Mouse (Mus musculus) midbrain, embryonic 14.5 days (tissue): ENCODE measurements around the gene Pdia2. TPM values are rescaled to one million over a fixed set of nuclear protein-coding genes. Genes with fewer than 3 reads are reported as not detected.
"Not testable (repeated sequence)": the region's sequence is repeated elsewhere in the genome, so short reads cannot be mapped to it uniquely, and the experiment has no call there.

Experiments used
- ATAC-seq: fragments of 200-750 bp; cut with Nextera tagmentation; 2 replicates; pipeline ENCODE4 v1.8.0; 2017; ENCODE audit warnings: moderate number of reproducible peaks, moderate library complexity; ENCODE audit not compliant: low FRiP score, low TSS enrichment
- DNase-seq: peaks from one replicate; pipeline ENCODE4 v3.0.0-alpha.2; 2015
- H3K27ac ChIP-seq: fragments of 300-500 bp; sonication (generic); replicated peaks from 2 replicates; pipeline ENCODE4 v1.5.1; 2014; ENCODE audit warnings: mild to moderate bottlenecking, low read depth, low read length, moderate library complexity
- H3K27me3 ChIP-seq: fragments of 300-500 bp; sonication (generic); 2 replicates; pipeline ENCODE4 v1.6.1; 2014; ENCODE audit warnings: low read length, control low read depth, mixed read lengths; ENCODE audit not compliant: control insufficient read depth, insufficient read depth
- H3K36me3 ChIP-seq: fragments of 300-500 bp; sonication (generic); 2 replicates; pipeline ENCODE4 v1.6.1; 2014; ENCODE audit warnings: low read length, control low read depth; ENCODE audit not compliant: control insufficient read depth, insufficient read depth
- H3K4me1 ChIP-seq: fragments of 300-500 bp; sonication (generic); 2 replicates; pipeline ENCODE4 v1.6.1; 2014; ENCODE audit warnings: mild to moderate bottlenecking, antibody characterized with exemption, low read length, control low read depth; ENCODE audit not compliant: control insufficient read depth, insufficient read depth
- H3K4me2 ChIP-seq: fragments of 300-500 bp; sonication (generic); 2 replicates; pipeline ENCODE4 v1.6.1; 2014; ENCODE audit warnings: mild to moderate bottlenecking, low read length, moderate library complexity
- H3K4me3 ChIP-seq: fragments of 300-500 bp; sonication (generic); replicated peaks from 2 replicates; pipeline ENCODE4 v1.5.1; 2014; ENCODE audit warnings: low read depth, low read length
- H3K9ac ChIP-seq: fragments of 300-500 bp; sonication (generic); replicated peaks from 2 replicates; pipeline ENCODE4 v1.6.1; 2014; ENCODE audit warnings: mild to moderate bottlenecking, low read length, moderate library complexity
- H3K9me3 ChIP-seq: fragments of 300-500 bp; sonication (generic); 2 replicates; pipeline ENCODE4 v1.6.1; 2016; ENCODE audit warnings: low read length, control low read depth, mixed read lengths; ENCODE audit not compliant: control insufficient read depth
- WGBS: fragments of 180-500 bp; shearing (Covaris S2); extraction: QIAGEN DNeasy Blood & Tissue Kit; methylation state at CpG from one replicate; pipeline ENCODE4 v1.1.7; 2014; 5-methylcytosine and 5-hydroxymethylcytosine counted together
- polyA plus RNA-seq: library from polyadenylated mRNA; unstranded; fragments of >200 nt; fragmentation: Nextera tagmentation; extraction: Ambion mirVana; gene quantifications from 2 replicates; pipeline ENCODE4 v1.2.1, GENCODE M21; 2014

The Pdia2 gene
- polyA plus RNA-seq, 1 experiment from 2014 or later, result not detected

DNA sequence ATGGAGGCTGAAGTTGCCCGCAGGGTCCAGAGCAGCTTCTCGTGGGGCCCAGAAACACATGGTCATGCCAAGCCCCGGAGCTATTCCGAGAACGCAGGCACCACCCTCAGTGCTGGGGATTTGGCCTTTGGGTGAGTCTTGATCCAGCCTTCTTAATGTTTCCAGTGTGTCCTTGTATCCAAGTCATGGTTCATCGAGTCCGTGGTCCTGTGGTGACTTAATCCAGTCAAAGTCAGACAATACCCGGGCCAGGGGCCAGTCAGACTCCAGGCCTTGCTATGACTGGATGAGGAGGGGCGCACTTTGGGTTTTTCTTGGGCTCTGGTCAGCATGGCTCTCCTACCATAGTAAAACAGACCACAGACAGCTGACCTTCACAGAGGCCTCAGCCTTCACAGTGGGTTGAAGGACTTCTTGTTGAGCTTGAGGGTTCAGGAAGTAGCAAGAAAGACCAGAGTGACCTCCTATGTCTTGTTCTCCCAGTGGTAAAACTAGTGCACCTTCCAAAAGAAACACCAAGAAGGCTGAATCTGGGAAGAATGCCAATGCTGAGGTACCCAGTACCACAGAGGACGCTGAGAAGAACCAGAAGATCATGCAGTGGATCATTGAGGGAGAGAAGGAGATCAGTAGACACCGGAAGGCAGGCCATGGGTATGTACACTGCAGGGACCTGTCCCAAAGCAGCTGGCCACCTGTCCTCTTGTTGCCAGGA is 10.6 kb downstream of the Pdia2 start:
- Histone ChIP-seq H3K4me2 (no peak overlapping the region), H3K4me3 (no peak overlapping the region), H3K9me3 (no peaks in the 10 kb centered on the region), H3K36me3 (peaks cover 91% of the 10 kb centered on the region), H3K27ac (no peak overlapping the region), H3K9ac (no peak overlapping the region), H3K27me3 (no peaks in the 10 kb centered on the region), H3K4me1 (no peaks in the 10 kb centered on the region)
- 88% methylated on average over 11 of the region's 11 CpGs for WGBS
- DNase-seq (no peak), ATAC-seq (no peak)

DNA sequence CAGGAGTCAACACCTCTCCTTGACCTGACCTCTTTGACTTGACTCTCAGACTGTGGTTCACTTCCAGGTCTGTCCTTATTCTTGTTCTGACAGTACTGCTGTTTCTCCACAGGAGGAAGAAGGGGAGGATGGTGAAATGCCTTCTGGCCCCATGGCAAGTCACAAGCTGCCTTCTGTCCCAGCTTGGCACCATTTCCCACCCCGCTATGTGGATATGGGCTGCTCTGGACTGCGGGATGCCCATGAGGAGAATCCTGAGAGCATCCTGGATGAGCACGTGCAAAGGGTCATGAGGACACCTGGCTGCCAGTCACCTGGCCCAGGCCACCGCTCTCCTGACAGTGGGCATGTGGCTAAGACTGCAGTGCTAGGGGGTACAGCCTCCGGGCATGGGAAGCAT is 11.3 kb downstream of the Pdia2 start:
- Histone ChIP-seq H3K27me3 (no peaks in the 10 kb centered on the region), H3K4me3 (no peak overlapping the region), H3K9ac (no peak overlapping the region), H3K4me1 (no peaks in the 10 kb centered on the region), H3K9me3 (no peaks in the 10 kb centered on the region), H3K36me3 (peaks cover 89% of the 10 kb centered on the region), H3K4me2 (no peak overlapping the region), H3K27ac (no peak overlapping the region)
- WGBS, result 94% methylated on average over 5 of the region's 5 CpGs
- DNase-seq (no peak), ATAC-seq (no peak)

DNA sequence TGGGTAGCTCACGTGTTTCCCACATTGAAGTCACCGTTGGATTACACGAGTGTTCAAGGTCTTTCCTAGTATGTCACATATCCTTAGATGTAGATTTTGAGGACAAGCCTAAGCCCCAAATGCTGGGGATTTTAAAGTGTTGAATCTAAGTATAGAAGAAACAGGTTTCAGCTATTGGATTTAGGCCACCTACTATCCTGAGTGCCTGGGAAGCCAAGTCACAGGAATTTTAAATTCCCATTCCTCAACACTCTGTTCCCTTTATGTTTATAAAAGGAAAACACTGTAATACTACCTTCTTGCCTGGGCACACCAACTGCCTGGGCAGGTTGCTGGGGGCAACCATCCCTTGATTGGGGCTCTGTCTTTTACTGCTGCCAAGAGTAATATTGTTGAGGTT is 17.7 kb downstream of the Pdia2 start:
- Histone ChIP-seq H3K4me3 (no peak overlapping the region), H3K4me1 (no peaks in the 10 kb centered on the region), H3K27me3 (no peaks in the 10 kb centered on the region), H3K36me3 (peaks cover 39% of the 10 kb centered on the region), H3K4me2 (no peak overlapping the region), H3K9me3 (no peaks in the 10 kb centered on the region), H3K9ac (no peak overlapping the region), H3K27ac (no peak overlapping the region)
- ATAC-seq, result no peak
- no peak for DNase-seq
- WGBS, result 95% methylated on average over 3 of the region's 3 CpGs

DNA sequence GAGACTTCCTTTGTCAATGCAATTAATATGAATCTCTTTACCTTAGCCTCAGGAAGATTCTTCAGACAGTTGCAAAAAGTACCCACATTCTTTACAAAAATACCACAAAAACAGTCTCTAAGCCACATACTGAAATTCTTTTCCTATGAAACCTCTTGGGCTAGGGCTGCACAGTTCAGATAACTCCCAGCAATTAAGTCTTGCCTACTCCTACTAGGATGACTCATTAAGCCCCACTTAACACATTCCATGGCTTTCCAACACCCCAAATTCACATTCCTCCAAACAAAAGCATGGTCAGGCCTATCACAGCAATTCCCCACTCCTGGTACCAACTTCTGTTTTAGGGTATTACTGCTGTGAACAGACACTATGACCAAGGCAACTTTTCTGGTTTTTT is 20.3 kb downstream of the Pdia2 start:
- no peaks in the 10 kb centered on the region for H3K27me3 ChIP-seq

DNA sequence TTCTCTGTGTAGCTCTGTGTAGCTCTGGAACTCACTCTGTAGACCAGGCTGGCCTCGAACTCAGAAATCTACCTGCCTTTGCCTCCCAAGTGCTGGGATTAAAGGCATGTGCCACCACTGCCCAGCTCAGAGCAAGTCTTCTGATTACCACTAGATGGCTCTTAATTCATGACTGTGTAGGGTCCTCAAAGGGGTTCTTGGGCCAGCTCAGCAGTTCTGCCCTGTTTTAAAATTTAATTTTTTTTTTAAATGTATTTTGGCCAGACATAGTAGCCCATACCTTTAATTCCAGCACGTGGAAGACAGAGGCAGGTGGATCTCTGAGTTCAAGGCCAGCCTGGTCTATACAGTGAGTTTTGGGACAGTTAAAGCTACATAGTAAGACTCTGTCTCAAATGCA is 23.6 kb downstream of the Pdia2 start:
- not testable (repeated sequence) for H3K4me2 ChIP-seq, H3K27ac ChIP-seq, H3K9me3 ChIP-seq, DNase-seq, H3K27me3 ChIP-seq, H3K9ac ChIP-seq, H3K4me1 ChIP-seq, ATAC-seq, H3K4me3 ChIP-seq
- WGBS, result 86% methylated on average over 2 of the region's 2 CpGs
- peaks cover 21% of the 10 kb centered on the region for H3K36me3 ChIP-seq

More for the DNA sequence above, 20.3 kb downstream of the Pdia2 start:
- Histone ChIP-seq H3K4me1 (no peaks in the 10 kb centered on the region), H3K27ac (no peak overlapping the region), H3K4me2 (no peak overlapping the region), H3K9ac (no peak overlapping the region), H3K9me3 (no peaks in the 10 kb centered on the region), H3K36me3 (peaks cover 32% of the 10 kb centered on the region), H3K4me3 (no peak overlapping the region)
- no peak for DNase-seq
- ATAC-seq, result no peak

DNA sequence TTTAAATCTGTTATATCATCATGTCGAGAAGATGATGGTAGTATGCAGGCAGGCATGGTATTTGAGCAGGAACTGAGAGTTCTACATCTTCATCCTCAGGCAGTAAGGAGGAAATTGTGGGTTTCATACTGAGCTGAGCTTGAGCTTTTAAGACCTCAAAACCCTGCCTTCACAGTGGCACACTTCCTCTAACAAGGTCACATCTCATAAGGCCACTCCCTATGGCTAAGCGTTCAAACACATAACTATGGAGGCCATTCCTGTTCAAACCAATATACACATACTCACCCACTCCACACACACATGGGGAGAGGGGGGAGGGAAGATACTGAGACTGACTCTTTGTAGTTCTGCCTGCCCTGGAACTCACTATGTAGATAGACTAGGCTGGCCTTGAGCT is 30.8 kb downstream of the Pdia2 start:
- Histone ChIP-seq H3K4me2 (no peak overlapping the region), H3K36me3 (no peaks in the 10 kb centered on the region), H3K27me3 (no peaks in the 10 kb centered on the region), H3K4me1 (no peaks in the 10 kb centered on the region), H3K9me3 (no peaks in the 10 kb centered on the region), H3K9ac (no peak overlapping the region), H3K27ac (no peak overlapping the region), H3K4me3 (no peak overlapping the region)
- ATAC-seq (no peak), DNase-seq (no peak)
- WGBS, result 94% methylated on average over 2 of the region's 2 CpGs

DNA sequence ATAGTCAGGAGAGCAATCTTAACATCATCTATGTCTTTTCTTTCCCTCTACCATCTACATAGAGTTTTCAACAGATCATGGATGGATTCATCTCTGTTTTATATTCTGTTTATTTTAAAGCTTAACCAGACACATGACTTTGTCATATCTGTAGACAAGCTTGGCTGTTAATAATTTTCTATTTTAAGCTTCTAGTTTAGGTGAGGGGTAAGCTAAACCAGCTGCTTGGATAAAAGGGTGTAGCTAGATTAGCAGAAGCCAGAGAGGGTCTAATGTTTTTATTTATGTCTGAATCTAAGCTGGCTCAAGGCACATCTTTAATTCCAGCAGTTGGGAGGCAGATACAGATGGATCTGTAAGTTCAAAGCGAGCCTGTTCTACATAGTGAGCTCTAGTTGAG is 36.2 kb downstream of the Pdia2 start:
- H3K27ac ChIP-seq, result no peak overlapping the region
- DNase-seq (no peak), ATAC-seq (no peak)
- H3K9ac ChIP-seq, result no peak overlapping the region
- no peak overlapping the region for H3K4me3 ChIP-seq
- no peak overlapping the region for H3K4me2 ChIP-seq
- WGBS, result 100% methylated on average over 1 of the region's 1 CpGs
- H3K27me3 ChIP-seq, result no peaks in the 10 kb centered on the region
- H3K36me3 ChIP-seq, result no peaks in the 10 kb centered on the region
- H3K4me1 ChIP-seq, result no peaks in the 10 kb centered on the region
- H3K9me3 ChIP-seq, result no peaks in the 10 kb centered on the region

DNA sequence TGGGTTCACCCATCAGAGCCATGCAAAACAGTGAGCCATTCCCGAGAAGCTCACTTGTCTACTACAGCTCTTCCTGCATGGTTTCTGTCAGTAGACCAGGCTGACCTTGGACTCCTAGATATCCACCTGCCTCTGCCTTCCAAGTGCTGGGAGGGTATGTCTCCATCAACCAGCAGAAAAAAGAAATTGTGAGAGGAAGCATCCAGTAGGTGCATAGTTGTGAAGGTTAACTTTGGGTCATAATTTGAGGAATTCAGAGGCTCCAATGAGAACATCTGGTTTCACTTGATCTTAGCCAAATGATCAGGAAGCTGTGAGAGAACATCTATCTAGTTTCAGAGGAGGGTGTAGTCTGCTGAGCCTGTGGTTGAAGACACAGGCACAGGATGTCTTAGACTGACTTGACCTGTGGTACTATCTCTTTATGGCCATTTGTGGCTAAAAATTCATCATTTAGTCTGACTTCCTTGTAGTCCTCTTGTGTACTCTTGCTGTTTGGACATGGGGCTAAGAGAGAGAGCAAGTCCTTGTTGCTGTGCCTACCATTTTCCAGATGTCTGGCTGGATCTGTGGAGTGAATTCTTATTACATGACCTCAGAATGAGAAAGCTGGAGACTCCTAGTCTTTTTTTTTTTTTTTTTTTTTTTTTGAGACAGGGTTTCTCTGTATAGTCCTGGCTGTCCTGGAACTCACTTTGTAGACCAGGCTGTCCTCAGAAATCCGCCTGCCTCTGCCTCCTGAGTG is 46.8 kb downstream of the Pdia2 start:
- no peak overlapping the region for H3K4me2 ChIP-seq
- no peak overlapping the region for H3K4me3 ChIP-seq
- no peak for ATAC-seq
- no peaks in the 10 kb centered on the region for H3K27me3 ChIP-seq
- DNase-seq, result no peak
- H3K4me1 ChIP-seq, result no peaks in the 10 kb centered on the region
- H3K9me3 ChIP-seq, result no peaks in the 10 kb centered on the region
- H3K27ac ChIP-seq, result no peak overlapping the region
- no peak overlapping the region for H3K9ac ChIP-seq
- WGBS, result 98% methylated on average over 2 of the region's 2 CpGs
- H3K36me3 ChIP-seq, result peaks cover 52% of the 10 kb centered on the region

DNA sequence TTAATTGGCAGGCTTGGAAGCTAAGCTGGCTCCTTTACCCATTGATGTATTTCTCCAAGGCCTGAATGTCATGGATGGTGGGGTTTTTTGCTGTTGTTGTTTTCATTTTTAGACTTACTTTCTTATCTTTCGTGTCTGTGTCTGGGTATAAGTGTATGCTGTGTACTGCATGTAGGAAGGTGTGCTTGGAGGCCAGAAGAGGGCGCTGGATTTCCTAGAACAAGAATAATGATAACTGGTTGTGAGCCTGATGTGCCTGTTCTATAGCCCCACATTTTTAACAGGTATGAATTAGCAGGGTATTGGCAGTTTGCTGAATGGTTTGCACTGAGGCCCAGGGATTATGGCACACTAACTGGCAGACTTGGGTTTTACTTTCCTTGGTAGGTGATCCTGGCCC is 49.8 kb downstream of the Pdia2 start:
- Histone ChIP-seq H3K27me3 (no peaks in the 10 kb centered on the region), H3K4me2 (no peak overlapping the region), H3K4me3 (no peak overlapping the region), H3K36me3 (peaks cover 64% of the 10 kb centered on the region), H3K27ac (no peak overlapping the region), H3K9ac (no peak overlapping the region), H3K4me1 (no peaks in the 10 kb centered on the region), H3K9me3 (no peaks in the 10 kb centered on the region)
- WGBS, result 88% methylated on average over 2 of the region's 2 CpGs
- no peak for ATAC-seq
- DNase-seq, result no peak
